In genomic region chr5:5379501-5379869, GRCm38 (mm10) we compare ENCODE assay signal across 8 mouse cellular contexts. TPM values are rescaled to one million over a fixed set of nuclear protein-coding genes. Genes with fewer than 3 reads are reported as not detected.
A peak's percentile ranks its signal among the peaks of the same experiment; 100 is the strongest.
DNase-seq lines count a peak whose midpoint lies in the region; ATAC-seq and TF ChIP-seq lines count a peak whose summit lies in the region.

No protein-coding gene starts in this region.

- peak overlapping the region; percentile 74 for H3K4me2 ChIP-seq in limb, embryonic 15.5 days

- peak overlapping the region; percentile 61 for H3K27ac ChIP-seq in testis, adult 2 months (ENCODE audit: control insufficient read depth, insufficient read depth, low read depth, low read length)
- H3K27ac ChIP-seq in limb, embryonic 15.5 days = peak overlapping the region; percentile 91

- peak overlapping the region; percentile 71 for H3K9ac ChIP-seq in limb, embryonic 15.5 days

- peaks cover 10% of the 10 kb centered on the region for H3K4me1 ChIP-seq in testis, adult 2 months (ENCODE audit: control insufficient read depth, insufficient read depth, low read length)
- peaks cover 17% of the 10 kb centered on the region; the same call in 1 of the 2 replicates for H3K4me1 ChIP-seq in limb, embryonic 15.5 days

- WGBS in limb, embryonic 15.5 days = 0% methylated on average over 14 of the region's 14 CpGs

- no peak for TF ChIP-seq POLR2A in testis, adult 2 months (IDR thresholded peaks at IDR 0.05; ENCODE audit: control insufficient read depth, low read depth, low read length)

- DNase-seq in embryo, embryonic 10.5 days (ENCODE audit: low spot score) = peak; percentile 68
- no peak for DNase-seq in embryo, embryonic 11 days
- no peak for DNase-seq in testis, postnatal 10 days (ENCODE audit: low spot score)
- peak; percentile 10 for DNase-seq in splenic B cell, adult 2 months (ENCODE audit: low read depth, low spot score)
- DNase-seq in testis, postnatal 14 days (ENCODE audit: low spot score) = no peak

- H3K27me3 ChIP-seq in testis, adult 2 months (ENCODE audit: control insufficient read depth, insufficient read depth, low read length) = no peaks in the 10 kb centered on the region
- H3K27me3 ChIP-seq in limb, embryonic 15.5 days = no peaks in the 10 kb centered on the region
- no peaks in the 10 kb centered on the region; the same call in 1 of the 2 replicates for H3K27me3 ChIP-seq in splenic B cell, adult 2 months (ENCODE audit: control insufficient read depth, insufficient read depth, low read length, poor library complexity, severe bottlenecking)

- TF ChIP-seq CTCF in testis, adult 2 months (IDR thresholded peaks at IDR 0.05; ENCODE audit: control insufficient read depth, insufficient read depth, insufficient replicate concordance, low read depth, low read length) = no peak

- H3K9me3 ChIP-seq in limb, embryonic 15.5 days = no peaks in the 10 kb centered on the region

- no peaks in the 10 kb centered on the region for H3K36me3 ChIP-seq in testis, adult 2 months (ENCODE audit: control insufficient read depth, insufficient read depth, low read length)
- H3K36me3 ChIP-seq in limb, embryonic 15.5 days = no peaks in the 10 kb centered on the region
- H3K36me3 ChIP-seq in splenic B cell, adult 2 months (ENCODE audit: control insufficient read depth, insufficient read depth, low read length, poor library complexity, severe bottlenecking) = no peaks in the 10 kb centered on the region

- H3K4me3 ChIP-seq in testis, adult 2 months (ENCODE audit: control insufficient read depth, low read depth, low read length) = peak overlapping the region; percentile 97
- H3K4me3 ChIP-seq in limb, embryonic 15.5 days = peak overlapping the region; percentile 68

- no peak; the same call in 1 of the 2 replicates for ATAC-seq in limb, embryonic 15.5 days (ENCODE audit: insufficient number of reproducible peaks, low FRiP score, low TSS enrichment, low read depth)
- ATAC-seq in monocyte, adult 5-6 weeks (replicated peaks; ENCODE audit: insufficient number of reproducible peaks, low FRiP score, low TSS enrichment, poor library complexity, severe bottlenecking) = no peak; the same call in 1 of the 2 replicates

RNA-seq across cellular contexts. Expression of gene Cdk14, which starts 40.6 kb away (rescaled TPM):
- 3.0 and 3.1 TPM in 2 replicates for polyA plus RNA-seq in testis, adult 2 months (2012; rRNA removed)
- polyA plus RNA-seq in limb, embryonic 15.5 days (2015; fragmentation: Nextera tagmentation; extraction: Ambion mirVana) = 18.0 and 19.2 TPM in 2 replicates
- total RNA-seq in monocyte, adult 5-6 weeks (2017) = 28.1 to 79.9 TPM (median 43.7 TPM) in 3 replicates

Comparison
In these comparisons a context has a peak if more than half of its experiments do, and no peak if none do; other contexts are left out.
1. DNase-seq: peak in embryo, embryonic 10.5 days (single experiment) and splenic B cell, adult 2 months (single experiment); none in embryo, embryonic 11 days (single experiment), testis, postnatal 10 days (single experiment) and testis, postnatal 14 days (single experiment).